Mouse (Mus musculus) forebrain, embryonic 14.5 days (tissue): Measurements from ENCODE around the gene Nup153. TPM values are rescaled to one million over a fixed set of nuclear protein-coding genes. Genes with fewer than 3 reads are reported as not detected.

Source experiments
- ATAC-seq: fragments of 200-750 bp; cut with Nextera tagmentation; 2 replicates; pipeline ENCODE4 v1.8.0; 2017; ENCODE audit warnings: mild to moderate bottlenecking, moderate library complexity
- DNase-seq: peaks from one replicate; pipeline ENCODE4 v3.0.0-alpha.2; 2015; ENCODE audit warnings: low spot score
- H3K27ac ChIP-seq: fragments of 300-500 bp; sonication (generic); 2 replicates; pipeline ENCODE4 v1.5.1; 2014; ENCODE audit warnings: low read depth, mild to moderate bottlenecking, control low read depth, low read length, moderate library complexity
- H3K27me3 ChIP-seq: fragments of 300-500 bp; sonication (generic); replicated peaks from 2 replicates; pipeline ENCODE4 v1.6.1; 2014; ENCODE audit warnings: low read length, control low read depth, mixed read lengths; ENCODE audit not compliant: control insufficient read depth, insufficient read depth
- H3K36me3 ChIP-seq: fragments of 300-500 bp; sonication (generic); 2 replicates; pipeline ENCODE4 v1.6.1; 2014; ENCODE audit warnings: low read length, control low read depth; ENCODE audit not compliant: control insufficient read depth, insufficient read depth
- H3K4me1 ChIP-seq: fragments of 300-500 bp; sonication (generic); 2 replicates; pipeline ENCODE4 v1.6.1; 2014; ENCODE audit warnings: antibody characterized with exemption, low read length, control low read depth; ENCODE audit not compliant: control insufficient read depth, insufficient read depth
- H3K4me2 ChIP-seq: fragments of 300-500 bp; sonication (generic); 2 replicates; pipeline ENCODE4 v1.6.1; 2014; ENCODE audit warnings: mild to moderate bottlenecking, control low read depth, low read length
- H3K4me3 ChIP-seq: fragments of 300-500 bp; sonication (generic); 2 replicates; pipeline ENCODE4 v1.5.1; 2014; ENCODE audit warnings: low read depth, low read length, control low read depth
- H3K9ac ChIP-seq: fragments of 300-500 bp; sonication (generic); 2 replicates; pipeline ENCODE4 v1.6.1; 2014; ENCODE audit warnings: mild to moderate bottlenecking, low read length, control low read depth, moderate library complexity
- H3K9me3 ChIP-seq: fragments of 300-500 bp; sonication (generic); replicated peaks from 2 replicates; pipeline ENCODE4 v1.6.1; 2016; ENCODE audit warnings: low read length, control low read depth, mixed read lengths; ENCODE audit not compliant: control insufficient read depth
- WGBS: fragments of 180-500 bp; shearing (Covaris S2); extraction: QIAGEN DNeasy Blood & Tissue Kit; methylation state at CpG from one replicate; pipeline ENCODE4 v1.1.7; 2014; 5-methylcytosine and 5-hydroxymethylcytosine counted together
- polyA plus RNA-seq: library from polyadenylated mRNA; unstranded; fragments of >200 nt; fragmentation: Nextera tagmentation; extraction: Ambion mirVana; gene quantifications from 2 replicates; pipeline ENCODE4 v1.2.1, GENCODE M21; 2014

Nup153 gene
- polyA plus RNA-seq, 1 experiment from 2014 or later = 25.6 TPM

- peak overlapping the region; percentile 92 for H3K9ac ChIP-seq
- no peaks in the 10 kb centered on the region for H3K27me3 ChIP-seq
- under 1% methylated on average over 44 of the region's 96 CpGs for WGBS
- H3K36me3 ChIP-seq = peaks cover 32% of the 10 kb centered on the region
- peak overlapping the region; percentile 89 for H3K4me3 ChIP-seq
- peak; percentile 68 for ATAC-seq
- H3K27ac ChIP-seq = peak overlapping the region; percentile 87
- DNase-seq = peak; percentile 38
- peaks cover 12% of the 10 kb centered on the region; the same call in 1 of the 2 replicates for H3K4me1 ChIP-seq
- peak overlapping the region; percentile 73 for H3K4me2 ChIP-seq
- no peaks in the 10 kb centered on the region for H3K9me3 ChIP-seq
These were observed 58.0 kb downstream of the Nup153 start for GRCm38 (mm10) chr13:46669620-46670271.

GRCm38 (mm10) chr13:46669048-46669619, 58.6 kb downstream of the Nup153 start, which contains the start of gene Fam8a1:
Gene Fam8a1 (plus strand): TSS chr13:46669522.
- Histone ChIP-seq H3K27me3 (no peaks in the 10 kb centered on the region), H3K4me1 (peaks cover 12% of the 10 kb centered on the region; the same call in 1 of the 2 replicates), H3K36me3 (peaks cover 26% of the 10 kb centered on the region), H3K4me3 (peak within 1 kb of the TSS; percentile 89), H3K9ac (peak within 1 kb of the TSS; percentile 92), H3K9me3 (no peaks in the 10 kb centered on the region), H3K4me2 (peak within 1 kb of the TSS; percentile 73), H3K27ac (peak within 1 kb of the TSS; percentile 87)
- ATAC-seq (peak; percentile 97), DNase-seq (peak; percentile 92)
- 1% methylated on average over 45 of the region's 46 CpGs for WGBS

GRCm38 (mm10) chr13:46663461-46663964, 64.2 kb downstream of the Nup153 start:
- Histone ChIP-seq H3K4me2 (no peak overlapping the region), H3K9me3 (no peaks in the 10 kb centered on the region), H3K27ac (no peak overlapping the region), H3K4me3 (no peak overlapping the region), H3K27me3 (no peaks in the 10 kb centered on the region), H3K9ac (no peak overlapping the region), H3K4me1 (no peaks in the 10 kb centered on the region), H3K36me3 (no peaks in the 10 kb centered on the region)
- ATAC-seq (no peak), DNase-seq (peak; percentile 86)
- WGBS = 30% methylated on average over 4 of the region's 4 CpGs

- H3K27ac ChIP-seq = no peak overlapping the region
- no peaks in the 10 kb centered on the region for H3K9me3 ChIP-seq
- H3K4me3 ChIP-seq = no peak overlapping the region
- no peak overlapping the region for H3K4me2 ChIP-seq
- H3K27me3 ChIP-seq = no peaks in the 10 kb centered on the region
- no peak for DNase-seq
- H3K9ac ChIP-seq = no peak overlapping the region
- WGBS = 92% methylated on average over 5 of the region's 5 CpGs
- no peaks in the 10 kb centered on the region for H3K36me3 ChIP-seq
- no peak for ATAC-seq
- H3K4me1 ChIP-seq = no peaks in the 10 kb centered on the region
These were observed 68.5 kb downstream of the Nup153 start for GRCm38 (mm10) chr13:46659211-46659610.

GRCm38 (mm10) chr13:46654566-46654965, 73.2 kb downstream of the Nup153 start:
- 0 out of 2 replicates have a peak, but pooled peaks cover 2% of the 10 kb centered on the region for H3K9me3 ChIP-seq
- no peaks in the 10 kb centered on the region for H3K4me1 ChIP-seq
- H3K36me3 ChIP-seq = no peaks in the 10 kb centered on the region
- no peaks in the 10 kb centered on the region for H3K27me3 ChIP-seq
- no peak overlapping the region for H3K27ac ChIP-seq
- ATAC-seq (0 out of 2 replicates have a peak, but pooled peaks have one; percentile 26), DNase-seq (peak; percentile 70)
- no peak overlapping the region for H3K4me2 ChIP-seq
- 51% methylated on average over 5 of the region's 5 CpGs for WGBS
- H3K4me3 ChIP-seq = no peak overlapping the region
- H3K9ac ChIP-seq = no peak overlapping the region

GRCm38 (mm10) chr13:46653671-46654070, 74.1 kb downstream of the Nup153 start:
- H3K9ac ChIP-seq = no peak overlapping the region
- H3K4me1 ChIP-seq = no peaks in the 10 kb centered on the region
- H3K36me3 ChIP-seq = no peaks in the 10 kb centered on the region
- no peak overlapping the region for H3K27ac ChIP-seq
- no peak overlapping the region for H3K4me2 ChIP-seq
- H3K9me3 ChIP-seq = 0 out of 2 replicates have a peak, but pooled peaks cover 2% of the 10 kb centered on the region
- ATAC-seq (no peak), DNase-seq (peak; percentile 8)
- H3K27me3 ChIP-seq = no peaks in the 10 kb centered on the region
- H3K4me3 ChIP-seq = no peak overlapping the region
- WGBS = 62% methylated on average over 4 of the region's 4 CpGs

- Histone ChIP-seq H3K27me3 (no peaks in the 10 kb centered on the region), H3K9me3 (0 out of 2 replicates have a peak, but pooled peaks cover 2% of the 10 kb centered on the region), H3K4me1 (no peaks in the 10 kb centered on the region), H3K4me3 (no peak overlapping the region), H3K27ac (no peak overlapping the region), H3K9ac (no peak overlapping the region), H3K4me2 (no peak overlapping the region), H3K36me3 (no peaks in the 10 kb centered on the region)
- 82% methylated on average over 7 of the region's 7 CpGs for WGBS
- no peak for ATAC-seq
- no peak for DNase-seq
These were observed 75.1 kb downstream of the Nup153 start for GRCm38 (mm10) chr13:46652671-46653070.

- no peak overlapping the region for H3K4me2 ChIP-seq
- H3K9me3 ChIP-seq = 0 out of 2 replicates have a peak, but pooled peaks cover 2% of the 10 kb centered on the region
- H3K4me1 ChIP-seq = no peaks in the 10 kb centered on the region
- no peaks in the 10 kb centered on the region for H3K27me3 ChIP-seq
- H3K9ac ChIP-seq = no peak overlapping the region
- no peak overlapping the region for H3K4me3 ChIP-seq
- 88% methylated on average over 7 of the region's 7 CpGs for WGBS
- DNase-seq = no peak
- no peak for ATAC-seq
- no peaks in the 10 kb centered on the region for H3K36me3 ChIP-seq
- no peak overlapping the region for H3K27ac ChIP-seq
These were observed 75.9 kb downstream of the Nup153 start for GRCm38 (mm10) chr13:46651853-46652252.

- ATAC-seq (no peak), DNase-seq (no peak)
- Histone ChIP-seq H3K27ac (no peak overlapping the region), H3K4me1 (no peaks in the 10 kb centered on the region), H3K4me2 (no peak overlapping the region), H3K9me3 (peaks cover 3% of the 10 kb centered on the region; the same call in 1 of the 2 replicates), H3K9ac (no peak overlapping the region), H3K36me3 (no peaks in the 10 kb centered on the region), H3K27me3 (no peaks in the 10 kb centered on the region), H3K4me3 (no peak overlapping the region)
- WGBS = 68% methylated on average over 6 of the region's 6 CpGs
These were observed 82.3 kb downstream of the Nup153 start for GRCm38 (mm10) chr13:46645476-46645875.
